8 mouse cellular contexts compared by ENCODE assay signal in the genomic region with DNA sequence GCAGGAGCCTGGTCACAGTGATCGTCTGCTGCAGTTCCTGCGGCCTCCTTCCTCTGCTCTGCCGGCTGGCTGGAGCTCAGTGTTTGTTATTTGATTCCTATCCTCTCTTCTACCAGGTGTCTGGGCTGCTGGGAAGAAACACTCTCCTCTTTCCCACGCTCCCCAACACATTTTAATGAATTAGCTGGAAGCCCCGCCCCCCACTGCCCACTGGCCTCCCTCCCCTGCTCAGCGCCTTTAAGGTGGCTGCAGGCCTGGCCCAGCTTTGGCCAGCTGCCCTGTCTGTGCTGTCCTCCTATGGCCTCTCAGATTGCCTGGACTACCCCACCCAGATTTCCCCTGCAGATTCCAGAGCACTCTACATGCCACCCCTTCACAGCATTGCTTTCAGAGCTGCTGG. TPM values are rescaled to one million over a fixed set of nuclear protein-coding genes. Genes with fewer than 3 reads are reported as not detected.
A peak's percentile ranks its signal among the peaks of the same experiment; 100 is the strongest.
DNase-seq lines count a peak whose midpoint lies in the region; ATAC-seq and TF ChIP-seq lines count a peak whose summit lies in the region.

No protein-coding gene starts in this region.

- H3K27ac ChIP-seq in liver, postnatal 0 days (ENCODE audit: low read depth), result no peak overlapping the region
- H3K27ac ChIP-seq in liver, embryonic 12.5 days, result no peak overlapping the region
- H3K27ac ChIP-seq in forebrain, embryonic 13.5 days, result peak overlapping the region; percentile 85
- H3K27ac ChIP-seq in intestine, embryonic 15.5 days, result peak overlapping the region; percentile 66
- peak overlapping the region; percentile 68 for H3K27ac ChIP-seq in lung, embryonic 16.5 days (ENCODE audit: low read length)
- 0 out of 2 replicates have a peak overlapping the region, but pooled peaks have one; percentile 8 for H3K27ac ChIP-seq in small intestine, adult 2 months (ENCODE audit: insufficient read depth, low read depth, low read length)

- peaks cover 42% of the 10 kb centered on the region for H3K4me1 ChIP-seq in liver, postnatal 0 days (ENCODE audit: insufficient read depth)
- H3K4me1 ChIP-seq in liver, embryonic 12.5 days, result peaks cover 94% of the 10 kb centered on the region
- H3K4me1 ChIP-seq in forebrain, embryonic 13.5 days, result peaks cover 69% of the 10 kb centered on the region
- H3K4me1 ChIP-seq in intestine, embryonic 15.5 days (replicated peaks), result peaks cover 70% of the 10 kb centered on the region
- H3K4me1 ChIP-seq in lung, embryonic 16.5 days (replicated peaks; ENCODE audit: control insufficient read depth, insufficient read depth, low read length), result peaks cover 30% of the 10 kb centered on the region
- H3K4me1 ChIP-seq in small intestine, adult 2 months (ENCODE audit: control insufficient read depth, insufficient read depth, insufficient read length, low read length), result peaks cover 58% of the 10 kb centered on the region

- TF ChIP-seq CTCF in liver, postnatal 0 days (IDR thresholded peaks at IDR 0.05; ENCODE audit: low read depth), result no peak
- TF ChIP-seq CTCF in small intestine, adult 2 months (IDR thresholded peaks at IDR 0.05; ENCODE audit: extremely low read depth, insufficient read length, insufficient replicate concordance, low read depth, low read length), result no peak

- H3K36me3 ChIP-seq in liver, postnatal 0 days (replicated peaks; ENCODE audit: insufficient read depth, low read length), result no peaks in the 10 kb centered on the region
- H3K36me3 ChIP-seq in liver, embryonic 12.5 days, result no peaks in the 10 kb centered on the region
- H3K36me3 ChIP-seq in forebrain, embryonic 13.5 days (ENCODE audit: poor library complexity, severe bottlenecking), result no peaks in the 10 kb centered on the region
- H3K36me3 ChIP-seq in intestine, embryonic 15.5 days, result no peaks in the 10 kb centered on the region
- H3K36me3 ChIP-seq in lung, embryonic 16.5 days (ENCODE audit: control insufficient read depth, insufficient read depth, low read length), result no peaks in the 10 kb centered on the region
- H3K36me3 ChIP-seq in small intestine, adult 2 months (ENCODE audit: control insufficient read depth, insufficient read depth, low read length), result no peaks in the 10 kb centered on the region

- no peak overlapping the region for H3K4me3 ChIP-seq in liver, postnatal 0 days (ENCODE audit: low read depth, low read length)
- H3K4me3 ChIP-seq in liver, embryonic 12.5 days, result no peak overlapping the region
- peak overlapping the region; percentile 13; the same call in 1 of the 2 replicates for H3K4me3 ChIP-seq in forebrain, embryonic 13.5 days
- H3K4me3 ChIP-seq in intestine, embryonic 15.5 days (replicated peaks), result 0 out of 2 replicates have a peak overlapping the region, but pooled peaks have one; percentile 12
- no peak overlapping the region for H3K4me3 ChIP-seq in lung, embryonic 16.5 days (ENCODE audit: low read length)
- H3K4me3 ChIP-seq in small intestine, adult 2 months (ENCODE audit: low read depth, low read length), result peak overlapping the region; percentile 3; the same call in 1 of the 2 replicates

- no peak for TF ChIP-seq EP300 in liver, postnatal 0 days (IDR thresholded peaks at IDR 0.05; ENCODE audit: low read depth)

- ATAC-seq in liver, postnatal 0 days, result no peak
- ATAC-seq in liver, embryonic 12.5 days, result no peak
- no peak for ATAC-seq in forebrain, embryonic 13.5 days
- ATAC-seq in intestine, embryonic 15.5 days, result no peak
- peak; percentile 34 for ATAC-seq in lung, embryonic 16.5 days (ENCODE audit: low read depth)
- ATAC-seq in monocyte, adult 5-6 weeks (replicated peaks; ENCODE audit: insufficient number of reproducible peaks, low FRiP score, low TSS enrichment, poor library complexity, severe bottlenecking), result no peak

- H3K9me3 ChIP-seq in liver, postnatal 0 days (ENCODE audit: low read length), result no peaks in the 10 kb centered on the region
- no peaks in the 10 kb centered on the region for H3K9me3 ChIP-seq in liver, embryonic 12.5 days (replicated peaks)
- H3K9me3 ChIP-seq in forebrain, embryonic 13.5 days (replicated peaks), result no peaks in the 10 kb centered on the region
- H3K9me3 ChIP-seq in intestine, embryonic 15.5 days, result no peaks in the 10 kb centered on the region
- H3K9me3 ChIP-seq in lung, embryonic 16.5 days (ENCODE audit: control insufficient read depth, low read length), result no peaks in the 10 kb centered on the region

- DNase-seq in liver, postnatal 0 days, result peak; percentile 24
- DNase-seq in urinary bladder, postnatal 36 days (ENCODE audit: low spot score in 2 of 2), result no peak

- no peak overlapping the region for H3K4me2 ChIP-seq in liver, postnatal 0 days (ENCODE audit: low read depth, low read length)
- H3K4me2 ChIP-seq in liver, embryonic 12.5 days, result no peak overlapping the region
- peak overlapping the region; percentile 53 for H3K4me2 ChIP-seq in forebrain, embryonic 13.5 days
- peak overlapping the region; percentile 37 for H3K4me2 ChIP-seq in intestine, embryonic 15.5 days (replicated peaks)
- H3K4me2 ChIP-seq in lung, embryonic 16.5 days (ENCODE audit: low read depth, low read length), result peak overlapping the region; percentile 18

- TF ChIP-seq POLR2A in small intestine, adult 2 months (IDR thresholded peaks at IDR 0.05; ENCODE audit: low read depth, low read length), result no peak

- H3K27me3 ChIP-seq in liver, postnatal 0 days (ENCODE audit: insufficient read depth, low read length), result peaks cover 31% of the 10 kb centered on the region
- H3K27me3 ChIP-seq in liver, embryonic 12.5 days (replicated peaks), result peaks cover 62% of the 10 kb centered on the region
- H3K27me3 ChIP-seq in forebrain, embryonic 13.5 days, result no peaks in the 10 kb centered on the region
- H3K27me3 ChIP-seq in intestine, embryonic 15.5 days (replicated peaks), result peaks cover 28% of the 10 kb centered on the region
- H3K27me3 ChIP-seq in lung, embryonic 16.5 days (ENCODE audit: control insufficient read depth, insufficient read depth, low read depth, low read length), result peaks cover 17% of the 10 kb centered on the region
- no peaks in the 10 kb centered on the region for H3K27me3 ChIP-seq in small intestine, adult 2 months (ENCODE audit: control insufficient read depth, insufficient read depth, low read length)

- no peak overlapping the region for H3K9ac ChIP-seq in liver, postnatal 0 days (replicated peaks)
- no peak overlapping the region for H3K9ac ChIP-seq in liver, embryonic 12.5 days
- peak overlapping the region; percentile 54 for H3K9ac ChIP-seq in forebrain, embryonic 13.5 days
- no peak overlapping the region for H3K9ac ChIP-seq in intestine, embryonic 15.5 days
- H3K9ac ChIP-seq in lung, embryonic 16.5 days (ENCODE audit: low read length), result peak overlapping the region; percentile 25; the same call in 1 of the 2 replicates

- 69% methylated on average over 6 of the region's 6 CpGs for WGBS in liver, postnatal 0 days (ENCODE audit: insufficient replicate concordance)
- 29% methylated on average over 6 of the region's 6 CpGs for WGBS in liver, embryonic 12.5 days (ENCODE audit: insufficient replicate concordance)
- 3% methylated on average over 5 of the region's 6 CpGs for WGBS in forebrain, embryonic 13.5 days
- 14% methylated on average over 6 of the region's 6 CpGs for WGBS in intestine, embryonic 15.5 days
- WGBS in lung, embryonic 16.5 days, result 4% methylated on average over 6 of the region's 6 CpGs
- WGBS in small intestine, adult 2 months, result 15% methylated on average over 6 of the region's 6 CpGs

RNA-seq across cellular contexts. Expression of gene Nrarp, which starts 2.9 kb away (rescaled TPM):
- polyA plus RNA-seq in liver, postnatal 0 days (2015; fragmentation: Nextera tagmentation; extraction: Ambion mirVana), result 1.3 and 1.7 TPM in 2 replicates
- 5.9 and 6.2 TPM in 2 replicates for polyA plus RNA-seq in liver, embryonic 12.5 days (2016; fragmentation: Nextera tagmentation; extraction: Ambion mirVana)
- 29.2 and 30.8 TPM in 2 replicates for polyA plus RNA-seq in forebrain, embryonic 13.5 days (2015; fragmentation: Nextera tagmentation; extraction: Ambion mirVana)
- polyA plus RNA-seq in intestine, embryonic 15.5 days (2015; fragmentation: Nextera tagmentation; extraction: Ambion mirVana), result 14.3 and 19.3 TPM in 2 replicates
- 9.8 and 10.0 TPM in 2 replicates for polyA plus RNA-seq in lung, embryonic 16.5 days (2015; fragmentation: Nextera tagmentation; extraction: Ambion mirVana)
- polyA plus RNA-seq in small intestine, adult 2 months (2012; rRNA removed), result 24.4 and 39.0 TPM in 2 replicates
- total RNA-seq in monocyte, adult 5-6 weeks (2017), result 22.3 to 51.8 TPM (median 24.4 TPM) in 3 replicates

RNA-seq across cellular contexts. Expression of gene Tor4a, which starts 19.0 kb away (rescaled TPM):
- 5.4 and 6.0 TPM in 2 replicates for polyA plus RNA-seq in liver, postnatal 0 days (2015; fragmentation: Nextera tagmentation; extraction: Ambion mirVana)
- polyA plus RNA-seq in liver, embryonic 12.5 days (2016; fragmentation: Nextera tagmentation; extraction: Ambion mirVana), result 7.2 and 7.4 TPM in 2 replicates
- 0.66 and 0.78 TPM in 2 replicates for polyA plus RNA-seq in forebrain, embryonic 13.5 days (2015; fragmentation: Nextera tagmentation; extraction: Ambion mirVana)
- 16.4 and 18.5 TPM in 2 replicates for polyA plus RNA-seq in intestine, embryonic 15.5 days (2015; fragmentation: Nextera tagmentation; extraction: Ambion mirVana)
- polyA plus RNA-seq in lung, embryonic 16.5 days (2015; fragmentation: Nextera tagmentation; extraction: Ambion mirVana), result 10.0 and 12.5 TPM in 2 replicates
- 37.3 and 49.3 TPM in 2 replicates for polyA plus RNA-seq in small intestine, adult 2 months (2012; rRNA removed)
- total RNA-seq in monocyte, adult 5-6 weeks (2017), result 28.8 to 64.7 TPM (median 31.0 TPM) in 3 replicates

RNA-seq across cellular contexts. Expression of gene Nelfb, which starts 33.6 kb away (rescaled TPM):
- polyA plus RNA-seq in liver, postnatal 0 days (2015; fragmentation: Nextera tagmentation; extraction: Ambion mirVana), result 19.3 and 22.3 TPM in 2 replicates
- polyA plus RNA-seq in liver, embryonic 12.5 days (2016; fragmentation: Nextera tagmentation; extraction: Ambion mirVana), result 56.7 and 61.5 TPM in 2 replicates
- 95.4 and 104 TPM in 2 replicates for polyA plus RNA-seq in forebrain, embryonic 13.5 days (2015; fragmentation: Nextera tagmentation; extraction: Ambion mirVana)
- 94.8 and 106 TPM in 2 replicates for polyA plus RNA-seq in intestine, embryonic 15.5 days (2015; fragmentation: Nextera tagmentation; extraction: Ambion mirVana)
- polyA plus RNA-seq in lung, embryonic 16.5 days (2015; fragmentation: Nextera tagmentation; extraction: Ambion mirVana), result 112 and 113 TPM in 2 replicates
- polyA plus RNA-seq in small intestine, adult 2 months (2012; rRNA removed), result 21.8 and 37.2 TPM in 2 replicates
- 82.8 to 113 TPM (median 105 TPM) in 3 replicates for total RNA-seq in monocyte, adult 5-6 weeks (2017)

RNA-seq across cellular contexts. Expression of gene Stpg3, which starts 36.8 kb away (rescaled TPM):
- polyA plus RNA-seq in liver, postnatal 0 days (2015; fragmentation: Nextera tagmentation; extraction: Ambion mirVana), result not detected in 2 replicates
- not detected in 2 replicates for polyA plus RNA-seq in liver, embryonic 12.5 days (2016; fragmentation: Nextera tagmentation; extraction: Ambion mirVana)
- polyA plus RNA-seq in forebrain, embryonic 13.5 days (2015; fragmentation: Nextera tagmentation; extraction: Ambion mirVana), result not detected in 2 replicates
- not detected in 2 replicates for polyA plus RNA-seq in intestine, embryonic 15.5 days (2015; fragmentation: Nextera tagmentation; extraction: Ambion mirVana)
- polyA plus RNA-seq in lung, embryonic 16.5 days (2015; fragmentation: Nextera tagmentation; extraction: Ambion mirVana), result 0.15 TPM in 1 of 2 replicates, not detected in the other
- polyA plus RNA-seq in small intestine, adult 2 months (2012; rRNA removed), result not detected in 2 replicates
- not detected in 3 replicates for total RNA-seq in monocyte, adult 5-6 weeks (2017)

RNA-seq across cellular contexts. Expression of gene Fam166a, which starts 40.9 kb away (rescaled TPM):
- not detected in 2 replicates for polyA plus RNA-seq in liver, postnatal 0 days (2015; fragmentation: Nextera tagmentation; extraction: Ambion mirVana)
- polyA plus RNA-seq in liver, embryonic 12.5 days (2016; fragmentation: Nextera tagmentation; extraction: Ambion mirVana), result 1.2 TPM in 1 of 2 replicates, not detected in the other
- polyA plus RNA-seq in forebrain, embryonic 13.5 days (2015; fragmentation: Nextera tagmentation; extraction: Ambion mirVana), result 0.21 TPM in 1 of 2 replicates, not detected in the other
- not detected in 2 replicates for polyA plus RNA-seq in intestine, embryonic 15.5 days (2015; fragmentation: Nextera tagmentation; extraction: Ambion mirVana)
- 0.68 TPM in 1 of 2 replicates, not detected in the other for polyA plus RNA-seq in lung, embryonic 16.5 days (2015; fragmentation: Nextera tagmentation; extraction: Ambion mirVana)
- 0.10 TPM in 1 of 2 replicates, not detected in the other for polyA plus RNA-seq in small intestine, adult 2 months (2012; rRNA removed)
- total RNA-seq in monocyte, adult 5-6 weeks (2017), result not detected in 3 replicates

Comparison
In these comparisons a context has a peak if more than half of its experiments do, and no peak if none do; other contexts are left out.
1. H3K27ac ChIP-seq: peak in forebrain, embryonic 13.5 days (single experiment), intestine, embryonic 15.5 days (single experiment), lung, embryonic 16.5 days (single experiment) and small intestine, adult 2 months (single experiment); none in liver, postnatal 0 days (single experiment) and liver, embryonic 12.5 days (single experiment).
2. H3K4me2 ChIP-seq: peak in forebrain, embryonic 13.5 days (single experiment), intestine, embryonic 15.5 days (single experiment) and lung, embryonic 16.5 days (single experiment); none in liver, postnatal 0 days (single experiment) and liver, embryonic 12.5 days (single experiment).
3. H3K4me3 ChIP-seq: peak in forebrain, embryonic 13.5 days (single experiment), intestine, embryonic 15.5 days (single experiment) and small intestine, adult 2 months (single experiment); none in liver, postnatal 0 days (single experiment), liver, embryonic 12.5 days (single experiment) and lung, embryonic 16.5 days (single experiment).
4. H3K9ac ChIP-seq: peak in forebrain, embryonic 13.5 days (single experiment) and lung, embryonic 16.5 days (single experiment); none in liver, postnatal 0 days (single experiment), liver, embryonic 12.5 days (single experiment) and intestine, embryonic 15.5 days (single experiment).